Mouse (Mus musculus) hindbrain, postnatal 0 days (tissue): ENCODE measurements around the gene Lemd2. TPM values are rescaled to one million over a fixed set of nuclear protein-coding genes. Genes with fewer than 3 reads are reported as not detected.

Experiments used
- ATAC-seq: fragments of 200-750 bp; cut with Nextera tagmentation; 2 replicates; pipeline ENCODE4 v1.8.0; 2017; ENCODE audit warnings: mild to moderate bottlenecking, moderate TSS enrichment, moderate library complexity
- DNase-seq: peaks from one replicate; pipeline ENCODE4 v3.0.0-alpha.2; 2015; ENCODE audit warnings: low spot score
- H3K27ac ChIP-seq: fragments of 300-500 bp; sonication (generic); 2 replicates; pipeline ENCODE4 v1.5.1; 2014; ENCODE audit warnings: mild to moderate bottlenecking
- H3K27me3 ChIP-seq: fragments of 300-500 bp; sonication (generic); 2 replicates; pipeline ENCODE4 v1.6.1; 2014; ENCODE audit warnings: low read length, mixed read lengths; ENCODE audit not compliant: insufficient read depth
- H3K36me3 ChIP-seq: fragments of 300-500 bp; sonication (generic); 2 replicates; pipeline ENCODE4 v1.6.1; 2014; ENCODE audit warnings: low read length, mixed read lengths; ENCODE audit not compliant: insufficient read depth
- H3K4me1 ChIP-seq: fragments of 300-500 bp; sonication (generic); 2 replicates; pipeline ENCODE4 v1.6.1; 2014; ENCODE audit warnings: antibody characterized with exemption, low read length, mixed read lengths; ENCODE audit not compliant: insufficient read depth
- H3K4me2 ChIP-seq: fragments of 300-500 bp; sonication (generic); 2 replicates; pipeline ENCODE4 v1.6.1; 2014; ENCODE audit warnings: low read depth, mild to moderate bottlenecking, low read length, moderate library complexity, mixed read lengths
- H3K4me3 ChIP-seq: fragments of 300-500 bp; sonication (generic); 2 replicates; pipeline ENCODE4 v1.5.1; 2014; ENCODE audit warnings: low read length
- H3K9ac ChIP-seq: fragments of 300-500 bp; sonication (generic); replicated peaks from 2 replicates; pipeline ENCODE4 v1.6.1; 2014; ENCODE audit warnings: mild to moderate bottlenecking, low read length, moderate library complexity, mixed read lengths
- H3K9me3 ChIP-seq: fragments of 300-500 bp; sonication (generic); 2 replicates; pipeline ENCODE4 v1.6.1; 2016; ENCODE audit warnings: low read length, mixed read lengths
- CTCF ChIP-seq: IDR thresholded peaks from 2 replicates; pipeline ENCODE4 v1.5.1; 2016; ENCODE audit warnings: antibody characterized with exemption, control low read depth, low read depth
- WGBS: fragments of 180-500 bp; shearing (Covaris S2); extraction: QIAGEN DNeasy Blood & Tissue Kit; methylation state at CpG from one replicate; pipeline ENCODE4 v1.1.7; 2014; 5-methylcytosine and 5-hydroxymethylcytosine counted together
- polyA plus RNA-seq: library from polyadenylated mRNA; unstranded; fragments of >200 nt; fragmentation: Nextera tagmentation; extraction: Ambion mirVana; gene quantifications from 2 replicates; pipeline ENCODE4 v1.2.1, GENCODE M21; 2015
- total RNA-seq: library from RNA; depleted of rRNA; stranded (reverse); fragments of >200 nt; gene quantifications from 2 replicates; pipeline ENCODE4 v1.2.3, GENCODE M21; 2014

Gene Lemd2
- total and polyA plus RNA-seq, 2 experiments from 2014 or later, result 18.4 to 112 TPM

- peaks cover 10% of the 10 kb centered on the region; the same call in 1 of the 2 replicates for H3K4me1 ChIP-seq
- no peak overlapping the region for H3K9ac ChIP-seq
- 19% methylated on average over 11 of the region's 11 CpGs for WGBS
- H3K4me2 ChIP-seq, result no peak overlapping the region
- peak; percentile 69 for ATAC-seq
- H3K4me3 ChIP-seq, result no peak overlapping the region
- H3K27me3 ChIP-seq, result no peaks in the 10 kb centered on the region
- DNase-seq, result peak; percentile 84
- peak overlapping the region; percentile 16; the same call in 1 of the 2 replicates for H3K27ac ChIP-seq
- no peaks in the 10 kb centered on the region for H3K9me3 ChIP-seq
- H3K36me3 ChIP-seq, result no peaks in the 10 kb centered on the region
- no peak for TF ChIP-seq CTCF
Observed at GRCm38 (mm10) chr17:27228216-27228915, 24.1 kb upstream of the Lemd2 start.

- DNase-seq (no peak), ATAC-seq (no peak)
- Histone ChIP-seq H3K9ac (no peak overlapping the region), H3K27ac (no peak overlapping the region), H3K27me3 (no peaks in the 10 kb centered on the region), H3K9me3 (no peaks in the 10 kb centered on the region), H3K4me1 (peaks cover 10% of the 10 kb centered on the region; the same call in 1 of the 2 replicates), H3K36me3 (no peaks in the 10 kb centered on the region), H3K4me2 (no peak overlapping the region), H3K4me3 (no peak overlapping the region)
- no peak for TF ChIP-seq CTCF
- WGBS, result 57% methylated on average over 7 of the region's 7 CpGs
Observed at GRCm38 (mm10) chr17:27227258-27227657, 23.0 kb upstream of the Lemd2 start.

GRCm38 (mm10) chr17:27226701-27227100, 22.4 kb upstream of the Lemd2 start:
- TF ChIP-seq CTCF, result no peak

GRCm38 (mm10) chr17:27225801-27226200, 21.5 kb upstream of the Lemd2 start:
- Histone ChIP-seq H3K4me2 (no peak overlapping the region), H3K4me3 (no peak overlapping the region), H3K9ac (no peak overlapping the region), H3K27me3 (no peaks in the 10 kb centered on the region), H3K36me3 (no peaks in the 10 kb centered on the region), H3K4me1 (peaks cover 10% of the 10 kb centered on the region; the same call in 1 of the 2 replicates), H3K27ac (no peak overlapping the region), H3K9me3 (no peaks in the 10 kb centered on the region)
- no peak for ATAC-seq
- no peak for DNase-seq
- whole genome bisulfite sequencing, result 29% methylated on average over 10 of the region's 10 CpGs
- TF ChIP-seq CTCF, result no peak

More at GRCm38 (mm10) chr17:27226701-27227100, 22.4 kb upstream of the Lemd2 start:
- DNase-seq (no peak), ATAC-seq (no peak)
- no peak overlapping the region for H3K9ac ChIP-seq
- H3K4me3 ChIP-seq, result no peak overlapping the region
- 38% methylated on average over 3 of the region's 3 CpGs for WGBS
- no peaks in the 10 kb centered on the region for H3K9me3 ChIP-seq
- H3K4me1 ChIP-seq, result peaks cover 10% of the 10 kb centered on the region; the same call in 1 of the 2 replicates
- H3K27me3 ChIP-seq, result no peaks in the 10 kb centered on the region
- H3K4me2 ChIP-seq, result no peak overlapping the region
- no peak overlapping the region for H3K27ac ChIP-seq
- H3K36me3 ChIP-seq, result no peaks in the 10 kb centered on the region

- no peak overlapping the region for H3K4me2 ChIP-seq
- no peak for TF ChIP-seq CTCF
- H3K9me3 ChIP-seq, result no peaks in the 10 kb centered on the region
- DNase-seq (no peak), ATAC-seq (no peak)
- H3K27me3 ChIP-seq, result no peaks in the 10 kb centered on the region
- H3K4me1 ChIP-seq, result peaks cover 13% of the 10 kb centered on the region; the same call in 1 of the 2 replicates
- H3K27ac ChIP-seq, result no peak overlapping the region
- 79% methylated on average over 6 of the region's 6 CpGs for WGBS
- no peak overlapping the region for H3K9ac ChIP-seq
- H3K4me3 ChIP-seq, result no peak overlapping the region
- H3K36me3 ChIP-seq, result no peaks in the 10 kb centered on the region
Observed at GRCm38 (mm10) chr17:27223821-27224220, 19.6 kb upstream of the Lemd2 start.

GRCm38 (mm10) chr17:27221562-27221961, 17.3 kb upstream of the Lemd2 start:
- no peak overlapping the region for H3K4me3 ChIP-seq
- H3K4me1 ChIP-seq, result 0 out of 2 replicates have a peak, but pooled peaks cover 7% of the 10 kb centered on the region
- no peak for ATAC-seq
- H3K36me3 ChIP-seq, result no peaks in the 10 kb centered on the region
- H3K27me3 ChIP-seq, result no peaks in the 10 kb centered on the region
- 87% methylated on average over 16 of the region's 16 CpGs for WGBS
- no peak overlapping the region for H3K4me2 ChIP-seq
- no peaks in the 10 kb centered on the region for H3K9me3 ChIP-seq
- no peak for TF ChIP-seq CTCF
- no peak for DNase-seq
- no peak overlapping the region for H3K27ac ChIP-seq
- H3K9ac ChIP-seq, result no peak overlapping the region

- no peak for TF ChIP-seq CTCF
- WGBS, result 49% methylated on average over 6 of the region's 6 CpGs
- ATAC-seq, result no peak
- Histone ChIP-seq H3K36me3 (no peaks in the 10 kb centered on the region), H3K27me3 (no peaks in the 10 kb centered on the region), H3K4me3 (no peak overlapping the region), H3K4me1 (0 out of 2 replicates have a peak, but pooled peaks cover 7% of the 10 kb centered on the region), H3K9me3 (no peaks in the 10 kb centered on the region), H3K4me2 (no peak overlapping the region), H3K27ac (no peak overlapping the region), H3K9ac (no peak overlapping the region)
- DNase-seq, result no peak
Observed at GRCm38 (mm10) chr17:27218916-27219315, 14.6 kb upstream of the Lemd2 start.
